Mouse (Mus musculus) activated CD4-positive, CD25-positive, alpha-beta regulatory T cell, adult 9 weeks (primary cell): ENCODE results near the gene H2al1a. TPM values are rescaled to one million over a fixed set of nuclear protein-coding genes. Genes with fewer than 3 reads are reported as not detected.

Source experiments
- polyA plus RNA-seq: library from polyadenylated mRNA; unstranded; fragments of 100-300 nt; shearing (Covaris generic); gene quantifications from one replicate; pipeline ENCODE4 v1.2.1, GENCODE M21; 2017

The H2al1a gene
- not detected for polyA plus RNA-seq

GRCm38 (mm10) chrX:11298957-11299356 is at the start of gene H2al1a:
TSS of gene H2al1a (plus strand) at chrX:11299257.

GRCm38 (mm10) chrX:11302132-11302531 is 3.1 kb downstream of the H2al1a start, which contains the start of gene H2al1b:
TSS of gene H2al1b (plus strand) at chrX:11302432.

GRCm38 (mm10) chrX:11305355-11305754 is 6.3 kb downstream of the H2al1a start, which contains the start of gene H2al1c:
TSS of gene H2al1c (plus strand) at chrX:11305655.

GRCm38 (mm10) chrX:11308524-11308923 is 9.5 kb downstream of the H2al1a start, which contains the start of gene H2al1d:
TSS of gene H2al1d (plus strand) at chrX:11308824.

GRCm38 (mm10) chrX:11311634-11312033 is 12.6 kb downstream of the H2al1a start, which contains the start of gene H2al1e:
TSS of gene H2al1e (plus strand) at chrX:11311934.

GRCm38 (mm10) chrX:11314858-11315257 is 15.8 kb downstream of the H2al1a start, which contains the start of gene H2al1f:
TSS of gene H2al1f (plus strand) at chrX:11315158.

GRCm38 (mm10) chrX:11317956-11318355 is 18.9 kb downstream of the H2al1a start, which contains the start of gene H2al1g:
TSS of gene H2al1g (plus strand) at chrX:11318256.

GRCm38 (mm10) chrX:11321192-11321591 is 22.1 kb downstream of the H2al1a start, which contains the start of gene H2al1h:
TSS of gene H2al1h (plus strand) at chrX:11321492.

GRCm38 (mm10) chrX:11324359-11324758 is 25.3 kb downstream of the H2al1a start, which contains the start of gene H2al1i:
TSS of gene H2al1i (plus strand) at chrX:11324659.

GRCm38 (mm10) chrX:11327522-11327921 is 28.5 kb downstream of the H2al1a start, which contains the start of gene H2al1j:
TSS of gene H2al1j (plus strand) at chrX:11327822.

Other genes with a start within 250 kb of the H2al1a start
- not detected for gene H2al1b, start 3.2 kb downstream of the H2al1a start, polyA plus RNA-seq
- gene H2al1c, start 6.4 kb downstream of the H2al1a start, polyA plus RNA-seq, result not detected
- not detected for gene H2al1d, start 9.6 kb downstream of the H2al1a start, polyA plus RNA-seq
- 0.60 TPM for gene H2al1e, start 12.7 kb downstream of the H2al1a start, polyA plus RNA-seq
- gene H2al1f, start 15.9 kb downstream of the H2al1a start, polyA plus RNA-seq, result not detected
- gene H2al1g, start 19.0 kb downstream of the H2al1a start, polyA plus RNA-seq, result not detected
- gene H2al1h, start 22.2 kb downstream of the H2al1a start, polyA plus RNA-seq, result not detected
- gene H2al1i, start 25.4 kb downstream of the H2al1a start, polyA plus RNA-seq, result not detected
- gene H2al1j, start 28.6 kb downstream of the H2al1a start, polyA plus RNA-seq, result not detected